Mouse (Mus musculus): Measurements from ENCODE around the gene Enoph1. TPM values are rescaled to one million over a fixed set of nuclear protein-coding genes. Genes with fewer than 3 reads are reported as not detected.

Enoph1 gene
- polyA plus RNA-seq, 1 experiment from 2014 or later = 45.4 TPM

- Histone ChIP-seq H3K27me3 (ENCODE audit: control insufficient read depth, insufficient read depth, low read length) (no peaks in the 10 kb centered on the region), H3K4me1 (ENCODE audit: control insufficient read depth, insufficient read depth, low read length) (peaks cover 8% of the 10 kb centered on the region; the same call in 1 of the 2 replicates), H3K36me3 (ENCODE audit: control insufficient read depth, insufficient read depth, low read length) (peaks cover 53% of the 10 kb centered on the region), H3K27ac (ENCODE audit: low read length) (no peak overlapping the region), H3K9me3 (ENCODE audit: control insufficient read depth, low read depth, low read length) (no peaks in the 10 kb centered on the region), H3K9ac (replicated peaks; ENCODE audit: low read depth, low read length) (no peak overlapping the region), H3K4me2 (replicated peaks; ENCODE audit: low read depth, low read length) (no peak overlapping the region), H3K4me3 (ENCODE audit: low read depth, low read length) (no peak overlapping the region)
- no peak for ATAC-seq (ENCODE audit: insufficient number of reproducible peaks, insufficient read depth, low FRiP score, low read depth)
- 72% methylated on average over 3 of the region's 3 CpGs for WGBS
Observed at GRCm38 (mm10) chr5:100032646-100033045, 7.1 kb upstream of the Enoph1 start.

GRCm38 (mm10) chr5:100035950-100036349, 3.8 kb upstream of the Enoph1 start:
- Histone ChIP-seq H3K27ac (ENCODE audit: low read length) (no peak overlapping the region), H3K36me3 (ENCODE audit: control insufficient read depth, insufficient read depth, low read length) (peaks cover 53% of the 10 kb centered on the region), H3K4me1 (ENCODE audit: control insufficient read depth, insufficient read depth, low read length) (peaks cover 9% of the 10 kb centered on the region), H3K4me2 (replicated peaks; ENCODE audit: low read depth, low read length) (peak overlapping the region; percentile 82), H3K9me3 (ENCODE audit: control insufficient read depth, low read depth, low read length) (no peaks in the 10 kb centered on the region), H3K9ac (replicated peaks; ENCODE audit: low read depth, low read length) (no peak overlapping the region), H3K4me3 (ENCODE audit: low read depth, low read length) (peak overlapping the region; percentile 97), H3K27me3 (ENCODE audit: control insufficient read depth, insufficient read depth, low read length) (no peaks in the 10 kb centered on the region)
- 48% methylated on average over 7 of the region's 7 CpGs for WGBS
- ATAC-seq (ENCODE audit: insufficient number of reproducible peaks, insufficient read depth, low FRiP score, low read depth) = no peak

- 9% methylated on average over 7 of the region's 7 CpGs for WGBS
Observed at GRCm38 (mm10) chr5:100036681-100037080, 3.1 kb upstream of the Enoph1 start.

GRCm38 (mm10) chr5:100037965-100038713, 1.6 kb upstream of the Enoph1 start:
- 1% methylated on average over 40 of the region's 45 CpGs for WGBS
- Histone ChIP-seq H3K27me3 (ENCODE audit: control insufficient read depth, insufficient read depth, low read length) (no peaks in the 10 kb centered on the region), H3K27ac (ENCODE audit: low read length) (peak overlapping the region; percentile 95), H3K9ac (replicated peaks; ENCODE audit: low read depth, low read length) (peak overlapping the region; percentile 98), H3K36me3 (ENCODE audit: control insufficient read depth, insufficient read depth, low read length) (peaks cover 41% of the 10 kb centered on the region), H3K4me3 (ENCODE audit: low read depth, low read length) (peak overlapping the region; percentile 97), H3K4me1 (ENCODE audit: control insufficient read depth, insufficient read depth, low read length) (peaks cover 6% of the 10 kb centered on the region), H3K4me2 (replicated peaks; ENCODE audit: low read depth, low read length) (peak overlapping the region; percentile 82), H3K9me3 (ENCODE audit: control insufficient read depth, low read depth, low read length) (no peaks in the 10 kb centered on the region)
- ATAC-seq (ENCODE audit: insufficient number of reproducible peaks, insufficient read depth, low FRiP score, low read depth) = peak; percentile 15

More at GRCm38 (mm10) chr5:100036681-100037080, 3.1 kb upstream of the Enoph1 start:
- peaks cover 53% of the 10 kb centered on the region for H3K36me3 ChIP-seq (ENCODE audit: control insufficient read depth, insufficient read depth, low read length)
- H3K27me3 ChIP-seq (ENCODE audit: control insufficient read depth, insufficient read depth, low read length) = no peaks in the 10 kb centered on the region
- H3K4me3 ChIP-seq (ENCODE audit: low read depth, low read length) = peak overlapping the region; percentile 97
- H3K4me1 ChIP-seq (ENCODE audit: control insufficient read depth, insufficient read depth, low read length) = peaks cover 6% of the 10 kb centered on the region
- H3K4me2 ChIP-seq (replicated peaks; ENCODE audit: low read depth, low read length) = peak overlapping the region; percentile 82
- no peaks in the 10 kb centered on the region for H3K9me3 ChIP-seq (ENCODE audit: control insufficient read depth, low read depth, low read length)
- no peak overlapping the region for H3K27ac ChIP-seq (ENCODE audit: low read length)
- H3K9ac ChIP-seq (replicated peaks; ENCODE audit: low read depth, low read length) = no peak overlapping the region; the same call in 1 of the 2 replicates
- ATAC-seq (ENCODE audit: insufficient number of reproducible peaks, insufficient read depth, low FRiP score, low read depth) = no peak

GRCm38 (mm10) chr5:100038714-100039601, 827 bp upstream of the Enoph1 start:
- Histone ChIP-seq H3K27me3 (ENCODE audit: control insufficient read depth, insufficient read depth, low read length) (no peaks in the 10 kb centered on the region), H3K4me1 (ENCODE audit: control insufficient read depth, insufficient read depth, low read length) (peaks cover 14% of the 10 kb centered on the region), H3K36me3 (ENCODE audit: control insufficient read depth, insufficient read depth, low read length) (peaks cover 32% of the 10 kb centered on the region), H3K9ac (replicated peaks; ENCODE audit: low read depth, low read length) (peak overlapping the region; percentile 98), H3K27ac (ENCODE audit: low read length) (peak overlapping the region; percentile 99), H3K9me3 (ENCODE audit: control insufficient read depth, low read depth, low read length) (no peaks in the 10 kb centered on the region), H3K4me2 (replicated peaks; ENCODE audit: low read depth, low read length) (peak overlapping the region; percentile 82), H3K4me3 (ENCODE audit: low read depth, low read length) (peak overlapping the region; percentile 97)
- peak; percentile 77 for ATAC-seq (ENCODE audit: insufficient number of reproducible peaks, insufficient read depth, low FRiP score, low read depth)
- under 1% methylated on average over 112 of the region's 113 CpGs for WGBS

- Histone ChIP-seq H3K27ac (ENCODE audit: low read length) (peak overlapping the region; percentile 99), H3K36me3 (ENCODE audit: control insufficient read depth, insufficient read depth, low read length) (peaks cover 19% of the 10 kb centered on the region), H3K4me1 (ENCODE audit: control insufficient read depth, insufficient read depth, low read length) (peaks cover 17% of the 10 kb centered on the region), H3K9me3 (ENCODE audit: control insufficient read depth, low read depth, low read length) (no peaks in the 10 kb centered on the region), H3K27me3 (ENCODE audit: control insufficient read depth, insufficient read depth, low read length) (no peaks in the 10 kb centered on the region), H3K4me2 (replicated peaks; ENCODE audit: low read depth, low read length) (peak overlapping the region; percentile 79), H3K9ac (replicated peaks; ENCODE audit: low read depth, low read length) (peak overlapping the region; percentile 98), H3K4me3 (ENCODE audit: low read depth, low read length) (peak overlapping the region; percentile 97)
- ATAC-seq (ENCODE audit: insufficient number of reproducible peaks, insufficient read depth, low FRiP score, low read depth) = no peak
- WGBS = 1% methylated on average over 19 of the region's 19 CpGs
Observed at GRCm38 (mm10) chr5:100040281-100040784, 548 bp downstream of the Enoph1 start.

GRCm38 (mm10) chr5:100041272-100041671, 1.5 kb downstream of the Enoph1 start:
- H3K9ac ChIP-seq (replicated peaks; ENCODE audit: low read depth, low read length) = no peak overlapping the region
- no peaks in the 10 kb centered on the region for H3K27me3 ChIP-seq (ENCODE audit: control insufficient read depth, insufficient read depth, low read length)
- no peak for ATAC-seq (ENCODE audit: insufficient number of reproducible peaks, insufficient read depth, low FRiP score, low read depth)
- WGBS = 77% methylated on average over 4 of the region's 4 CpGs
- no peaks in the 10 kb centered on the region for H3K9me3 ChIP-seq (ENCODE audit: control insufficient read depth, low read depth, low read length)
- peaks cover 17% of the 10 kb centered on the region for H3K4me1 ChIP-seq (ENCODE audit: control insufficient read depth, insufficient read depth, low read length)
- H3K27ac ChIP-seq (ENCODE audit: low read length) = no peak overlapping the region
- peaks cover 10% of the 10 kb centered on the region; the same call in 1 of the 2 replicates for H3K36me3 ChIP-seq (ENCODE audit: control insufficient read depth, insufficient read depth, low read length)
- H3K4me2 ChIP-seq (replicated peaks; ENCODE audit: low read depth, low read length) = peak overlapping the region; percentile 79; the same call in 1 of the 2 replicates
- H3K4me3 ChIP-seq (ENCODE audit: low read depth, low read length) = no peak overlapping the region; the same call in 1 of the 2 replicates

- ATAC-seq (ENCODE audit: insufficient number of reproducible peaks, insufficient read depth, low FRiP score, low read depth) = no peak
- no peak overlapping the region for H3K27ac ChIP-seq (ENCODE audit: low read length)
- peaks cover 2% of the 10 kb centered on the region; the same call in 1 of the 2 replicates for H3K36me3 ChIP-seq (ENCODE audit: control insufficient read depth, insufficient read depth, low read length)
- no peak overlapping the region for H3K9ac ChIP-seq (replicated peaks; ENCODE audit: low read depth, low read length)
- 90% methylated on average over 8 of the region's 8 CpGs for WGBS
- H3K4me1 ChIP-seq (ENCODE audit: control insufficient read depth, insufficient read depth, low read length) = peaks cover 17% of the 10 kb centered on the region
- no peaks in the 10 kb centered on the region for H3K27me3 ChIP-seq (ENCODE audit: control insufficient read depth, insufficient read depth, low read length)
- no peak overlapping the region for H3K4me2 ChIP-seq (replicated peaks; ENCODE audit: low read depth, low read length)
- no peaks in the 10 kb centered on the region for H3K9me3 ChIP-seq (ENCODE audit: control insufficient read depth, low read depth, low read length)
- H3K4me3 ChIP-seq (ENCODE audit: low read depth, low read length) = no peak overlapping the region
Observed at GRCm38 (mm10) chr5:100042467-100042866, 2.7 kb downstream of the Enoph1 start.
